Mouse (Mus musculus): ENCODE measurements at regions not wholly inside any gene's neighbourhood (a gene's known extent, or its start where the extent isn't known, plus 50 kb on each side); places are given as distances from the start of the nearest gene placed in this dataset.
A peak's percentile ranks its signal among the peaks of the same experiment; 100 is the strongest.

- no peaks in the 10 kb centered on the region for H3K9me3 ChIP-seq (ENCODE audit: control insufficient read depth, low read length)
- H3K4me1 ChIP-seq (ENCODE audit: control insufficient read depth, insufficient read depth, low read length), result no peaks in the 10 kb centered on the region
- ATAC-seq (ENCODE audit: low FRiP score, low TSS enrichment) (no peak), DNase-seq (no peak)
- H3K4me3 ChIP-seq (replicated peaks; ENCODE audit: low read depth, low read length), result no peak overlapping the region
- H3K36me3 ChIP-seq (ENCODE audit: control insufficient read depth, insufficient read depth, low read length), result no peaks in the 10 kb centered on the region
- no peak overlapping the region for H3K9ac ChIP-seq (replicated peaks; ENCODE audit: low read length)
- no peak overlapping the region for H3K27ac ChIP-seq (replicated peaks; ENCODE audit: low read depth, low read length)
- H3K4me2 ChIP-seq (ENCODE audit: low read length), result no peak overlapping the region
- 90% methylated on average over 5 of the region's 5 CpGs for WGBS
- no peaks in the 10 kb centered on the region for H3K27me3 ChIP-seq (ENCODE audit: control insufficient read depth, insufficient read depth, low read length)
Measured at GRCm38 (mm10) chr15:16404077-16404476, 324.5 kb upstream of the Cdh9 start.

- no peak overlapping the region for H3K9ac ChIP-seq (replicated peaks; ENCODE audit: low read length)
- H3K27me3 ChIP-seq (ENCODE audit: control insufficient read depth, insufficient read depth, low read length), result no peaks in the 10 kb centered on the region
- no peak overlapping the region for H3K4me2 ChIP-seq (ENCODE audit: low read length)
- H3K4me3 ChIP-seq (replicated peaks; ENCODE audit: low read depth, low read length), result no peak overlapping the region
- ATAC-seq (ENCODE audit: low FRiP score, low TSS enrichment), result no peak
- peak; percentile 46 for DNase-seq
- H3K27ac ChIP-seq (replicated peaks; ENCODE audit: low read depth, low read length), result no peak overlapping the region
- no peaks in the 10 kb centered on the region for H3K4me1 ChIP-seq (ENCODE audit: control insufficient read depth, insufficient read depth, low read length)
- no peaks in the 10 kb centered on the region for H3K36me3 ChIP-seq (ENCODE audit: control insufficient read depth, insufficient read depth, low read length)
- H3K9me3 ChIP-seq (ENCODE audit: control insufficient read depth, low read length), result no peaks in the 10 kb centered on the region
Measured at GRCm38 (mm10) chr15:16406203-16406602, 322.4 kb upstream of the Cdh9 start.

GRCm38 (mm10) chr15:16411686-16412085, 316.9 kb upstream of the Cdh9 start:
- Histone ChIP-seq H3K36me3 (ENCODE audit: control insufficient read depth, insufficient read depth, low read length) (no peaks in the 10 kb centered on the region), H3K9ac (replicated peaks; ENCODE audit: low read length) (no peak overlapping the region), H3K27me3 (ENCODE audit: control insufficient read depth, insufficient read depth, low read length) (no peaks in the 10 kb centered on the region), H3K4me2 (ENCODE audit: low read length) (no peak overlapping the region), H3K9me3 (ENCODE audit: control insufficient read depth, low read length) (no peaks in the 10 kb centered on the region), H3K4me1 (ENCODE audit: control insufficient read depth, insufficient read depth, low read length) (no peaks in the 10 kb centered on the region), H3K27ac (replicated peaks; ENCODE audit: low read depth, low read length) (no peak overlapping the region), H3K4me3 (replicated peaks; ENCODE audit: low read depth, low read length) (no peak overlapping the region)
- ATAC-seq (ENCODE audit: low FRiP score, low TSS enrichment) (no peak), DNase-seq (no peak)
- 98% methylated on average over 1 of the region's 1 CpGs for WGBS

GRCm38 (mm10) chr15:16417719-16418118, 310.8 kb upstream of the Cdh9 start:
- H3K4me3 ChIP-seq (replicated peaks; ENCODE audit: low read depth, low read length), result no peak overlapping the region
- H3K27me3 ChIP-seq (ENCODE audit: control insufficient read depth, insufficient read depth, low read length), result no peaks in the 10 kb centered on the region
- 83% methylated on average over 3 of the region's 3 CpGs for WGBS
- DNase-seq (no peak), ATAC-seq (ENCODE audit: low FRiP score, low TSS enrichment) (no peak)
- no peaks in the 10 kb centered on the region for H3K4me1 ChIP-seq (ENCODE audit: control insufficient read depth, insufficient read depth, low read length)
- H3K4me2 ChIP-seq (ENCODE audit: low read length), result no peak overlapping the region
- H3K9me3 ChIP-seq (ENCODE audit: control insufficient read depth, low read length), result no peaks in the 10 kb centered on the region
- H3K27ac ChIP-seq (replicated peaks; ENCODE audit: low read depth, low read length), result no peak overlapping the region
- H3K9ac ChIP-seq (replicated peaks; ENCODE audit: low read length), result no peak overlapping the region
- no peaks in the 10 kb centered on the region for H3K36me3 ChIP-seq (ENCODE audit: control insufficient read depth, insufficient read depth, low read length)

- Histone ChIP-seq H3K27me3 (ENCODE audit: control insufficient read depth, insufficient read depth, low read length) (no peaks in the 10 kb centered on the region), H3K27ac (replicated peaks; ENCODE audit: low read depth, low read length) (no peak overlapping the region), H3K9me3 (ENCODE audit: control insufficient read depth, low read length) (no peaks in the 10 kb centered on the region), H3K4me2 (ENCODE audit: low read length) (no peak overlapping the region), H3K4me3 (replicated peaks; ENCODE audit: low read depth, low read length) (no peak overlapping the region), H3K36me3 (ENCODE audit: control insufficient read depth, insufficient read depth, low read length) (no peaks in the 10 kb centered on the region), H3K4me1 (ENCODE audit: control insufficient read depth, insufficient read depth, low read length) (no peaks in the 10 kb centered on the region), H3K9ac (replicated peaks; ENCODE audit: low read length) (no peak overlapping the region)
- ATAC-seq (ENCODE audit: low FRiP score, low TSS enrichment) (no peak), DNase-seq (no peak)
- 95% methylated on average over 3 of the region's 3 CpGs for WGBS
Measured at GRCm38 (mm10) chr15:16423019-16423418, 305.5 kb upstream of the Cdh9 start.

GRCm38 (mm10) chr15:16446631-16447030, 281.9 kb upstream of the Cdh9 start:
- no peaks in the 10 kb centered on the region for H3K27me3 ChIP-seq (ENCODE audit: control insufficient read depth, insufficient read depth, low read length)
- H3K9me3 ChIP-seq (ENCODE audit: control insufficient read depth, low read length), result no peaks in the 10 kb centered on the region
- no peaks in the 10 kb centered on the region for H3K4me1 ChIP-seq (ENCODE audit: control insufficient read depth, insufficient read depth, low read length)
- no peak overlapping the region for H3K4me3 ChIP-seq (replicated peaks; ENCODE audit: low read depth, low read length)
- DNase-seq, result no peak
- H3K4me2 ChIP-seq (ENCODE audit: low read length), result no peak overlapping the region
- no peaks in the 10 kb centered on the region for H3K36me3 ChIP-seq (ENCODE audit: control insufficient read depth, insufficient read depth, low read length)
- no peak for ATAC-seq (ENCODE audit: low FRiP score, low TSS enrichment)
- H3K27ac ChIP-seq (replicated peaks; ENCODE audit: low read depth, low read length), result no peak overlapping the region
- H3K9ac ChIP-seq (replicated peaks; ENCODE audit: low read length), result no peak overlapping the region

GRCm38 (mm10) chr15:16491238-16491637, 237.3 kb upstream of the Cdh9 start:
- peak; percentile 17 for DNase-seq
- H3K36me3 ChIP-seq (ENCODE audit: control insufficient read depth, insufficient read depth, low read length), result no peaks in the 10 kb centered on the region
- H3K27ac ChIP-seq (replicated peaks; ENCODE audit: low read depth, low read length), result no peak overlapping the region
- ATAC-seq (ENCODE audit: low FRiP score, low TSS enrichment), result no peak
- H3K4me3 ChIP-seq (replicated peaks; ENCODE audit: low read depth, low read length), result no peak overlapping the region
- H3K4me2 ChIP-seq (ENCODE audit: low read length), result no peak overlapping the region
- no peak overlapping the region for H3K9ac ChIP-seq (replicated peaks; ENCODE audit: low read length)
- no peaks in the 10 kb centered on the region for H3K9me3 ChIP-seq (ENCODE audit: control insufficient read depth, low read length)
- no peaks in the 10 kb centered on the region for H3K27me3 ChIP-seq (ENCODE audit: control insufficient read depth, insufficient read depth, low read length)
- no peaks in the 10 kb centered on the region for H3K4me1 ChIP-seq (ENCODE audit: control insufficient read depth, insufficient read depth, low read length)
- 9% methylated on average over 3 of the region's 3 CpGs for WGBS

GRCm38 (mm10) chr15:16492871-16493270, 235.7 kb upstream of the Cdh9 start:
- DNase-seq (no peak), ATAC-seq (ENCODE audit: low FRiP score, low TSS enrichment) (no peak)
- Histone ChIP-seq H3K4me3 (replicated peaks; ENCODE audit: low read depth, low read length) (no peak overlapping the region), H3K9ac (replicated peaks; ENCODE audit: low read length) (no peak overlapping the region), H3K36me3 (ENCODE audit: control insufficient read depth, insufficient read depth, low read length) (no peaks in the 10 kb centered on the region), H3K9me3 (ENCODE audit: control insufficient read depth, low read length) (no peaks in the 10 kb centered on the region), H3K4me1 (ENCODE audit: control insufficient read depth, insufficient read depth, low read length) (no peaks in the 10 kb centered on the region), H3K27ac (replicated peaks; ENCODE audit: low read depth, low read length) (no peak overlapping the region), H3K27me3 (ENCODE audit: control insufficient read depth, insufficient read depth, low read length) (no peaks in the 10 kb centered on the region), H3K4me2 (ENCODE audit: low read length) (no peak overlapping the region)
- 49% methylated on average over 2 of the region's 2 CpGs for WGBS

GRCm38 (mm10) chr15:16520556-16520955, 208.0 kb upstream of the Cdh9 start:
- DNase-seq, result no peak
- H3K9me3 ChIP-seq (ENCODE audit: control insufficient read depth, low read length), result no peaks in the 10 kb centered on the region
- WGBS, result 86% methylated on average over 4 of the region's 4 CpGs
- no peaks in the 10 kb centered on the region for H3K27me3 ChIP-seq (ENCODE audit: control insufficient read depth, insufficient read depth, low read length)
- no peak for ATAC-seq (ENCODE audit: low FRiP score, low TSS enrichment)
- H3K36me3 ChIP-seq (ENCODE audit: control insufficient read depth, insufficient read depth, low read length), result no peaks in the 10 kb centered on the region
- H3K9ac ChIP-seq (replicated peaks; ENCODE audit: low read length), result no peak overlapping the region
- H3K4me1 ChIP-seq (ENCODE audit: control insufficient read depth, insufficient read depth, low read length), result no peaks in the 10 kb centered on the region
- no peak overlapping the region for H3K27ac ChIP-seq (replicated peaks; ENCODE audit: low read depth, low read length)
- H3K4me3 ChIP-seq (replicated peaks; ENCODE audit: low read depth, low read length), result no peak overlapping the region
- H3K4me2 ChIP-seq (ENCODE audit: low read length), result no peak overlapping the region

All from midbrain, embryonic 14.5 days (tissue).